In the genomic region with DNA sequence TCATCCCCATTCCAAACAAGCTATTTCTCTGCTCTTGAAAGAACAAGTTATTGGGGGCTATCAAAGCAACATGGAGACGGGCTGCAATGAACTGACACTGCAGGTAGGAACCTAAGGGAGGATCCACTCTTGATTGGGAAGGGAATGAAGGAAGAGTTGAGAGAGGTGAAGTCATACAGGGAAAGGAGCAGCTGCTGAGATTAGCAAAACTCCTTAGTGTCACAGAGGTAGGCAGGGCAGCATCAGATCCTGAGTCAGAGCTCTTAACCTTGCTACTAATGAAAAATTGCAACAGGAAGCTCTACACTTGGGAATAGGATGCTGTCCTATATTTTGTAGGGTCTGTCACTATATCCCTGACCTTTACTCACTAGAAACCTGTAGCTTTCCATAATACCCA, we compare ENCODE assay signal across 22 mouse cellular contexts.
"Had no signal": no experiment of that assay in that cellular context is flagged by ENCODE, and none has a peak within 500 bp of the region (broad histone marks: within the 10 kb centered on the region; RNA-seq: fewer than 3 reads in every experiment).

No protein-coding gene starts in this region.

- DNase-seq: cerebellum, adult 2 months; cerebellum, adult 8-10 months; cerebellum, adult 9-10 months; cerebellum, adult 9-11 months; cerebellum, postnatal 10 days; cerebellum, postnatal 14 days; cerebellum, postnatal 25 days; embryo, embryonic 11 days; forebrain, postnatal 0 days; gastrocnemius, postnatal 14 days; gastrocnemius, postnatal 25 days; gastrocnemius, postnatal 36 days; heart, adult 2 months had no signal

- H3K4me3 ChIP-seq: embryonic facial prominence, embryonic 10.5 days; embryonic facial prominence, embryonic 12.5 days; embryonic facial prominence, embryonic 13.5 days; embryonic facial prominence, embryonic 15.5 days; erythroblast, embryonic 14.5 days; forebrain, embryonic 10.5 days; forebrain, embryonic 12.5 days; forebrain, embryonic 13.5 days; forebrain, embryonic 15.5 days; heart, adult 2 months had no signal

- H3K27ac ChIP-seq: embryonic facial prominence, embryonic 10.5 days; embryonic facial prominence, embryonic 12.5 days; embryonic facial prominence, embryonic 13.5 days; embryonic facial prominence, embryonic 15.5 days; forebrain, embryonic 10.5 days; forebrain, embryonic 12.5 days; forebrain, embryonic 13.5 days; forebrain, embryonic 15.5 days; heart, adult 2 months had no signal

- H3K36me3 ChIP-seq: embryonic facial prominence, embryonic 10.5 days; embryonic facial prominence, embryonic 12.5 days; embryonic facial prominence, embryonic 13.5 days; embryonic facial prominence, embryonic 15.5 days; forebrain, embryonic 10.5 days; forebrain, embryonic 12.5 days; forebrain, embryonic 15.5 days had no signal

- H3K27me3 ChIP-seq: embryonic facial prominence, embryonic 12.5 days; embryonic facial prominence, embryonic 13.5 days; embryonic facial prominence, embryonic 15.5 days; forebrain, embryonic 12.5 days; forebrain, embryonic 13.5 days; forebrain, embryonic 15.5 days had no signal

- H3K4me1 ChIP-seq: embryonic facial prominence, embryonic 12.5 days; embryonic facial prominence, embryonic 13.5 days; embryonic facial prominence, embryonic 15.5 days; forebrain, embryonic 10.5 days; forebrain, embryonic 12.5 days had no signal
